Mouse (Mus musculus): ENCODE data around the gene Ngdn. TPM values are rescaled to one million over a fixed set of nuclear protein-coding genes. Genes with fewer than 3 reads are reported as not detected.
A peak's percentile ranks its signal among the peaks of the same experiment; 100 is the strongest.

The Ngdn gene
- polyA plus RNA-seq, 1 experiment from 2014 or later: 95.8 TPM

DNA sequence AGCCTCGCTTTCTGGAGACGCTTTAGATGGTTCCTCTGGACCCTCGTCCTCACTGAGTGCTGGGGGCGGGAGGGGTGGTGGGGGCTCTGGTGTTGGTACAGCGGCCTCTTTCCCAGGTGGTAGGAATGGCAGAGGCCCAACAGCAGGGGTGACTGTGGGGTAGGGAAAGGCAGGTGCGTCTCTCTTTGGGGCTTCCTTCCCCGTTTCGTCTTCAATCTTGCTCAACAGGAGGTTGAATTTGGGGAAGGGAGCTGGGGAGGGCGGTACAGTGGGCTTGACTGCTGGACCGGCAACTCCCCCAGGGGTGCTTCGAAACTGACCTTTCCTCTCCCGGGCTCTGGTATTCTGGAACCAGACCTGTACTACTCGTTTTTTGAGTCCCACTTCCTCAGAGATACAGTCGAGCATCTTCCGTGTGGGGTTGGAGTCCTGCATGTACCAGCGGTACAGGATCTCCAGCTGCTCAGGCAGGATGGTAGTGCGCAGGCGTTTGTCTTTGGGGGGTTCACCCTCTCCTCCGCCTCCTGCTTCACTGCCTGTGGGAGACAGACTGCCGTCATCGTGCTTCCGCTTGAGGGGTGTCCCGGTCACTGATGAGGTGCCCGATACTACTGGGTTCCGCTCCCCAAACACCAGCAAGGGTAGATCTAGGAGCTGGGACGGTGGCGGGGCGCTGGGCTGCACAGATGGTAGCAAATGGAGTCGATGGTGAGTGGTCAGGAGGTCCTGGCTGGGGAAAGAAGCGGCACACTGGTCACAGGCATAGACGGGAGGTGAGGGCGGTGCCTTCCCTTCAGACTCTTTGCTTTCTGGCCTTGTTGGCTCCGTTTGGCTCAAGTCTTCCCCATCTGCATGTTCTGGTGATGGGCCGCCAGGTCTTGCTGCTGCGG, 49.5 kb downstream of the Ngdn start:
- DNase-seq (ENCODE audit: low spot score): no peak
- H3K27ac ChIP-seq (ENCODE audit: low read depth, low read length): no peak overlapping the region
- peaks cover 6% of the 10 kb centered on the region; the same call in 1 of the 2 replicates for H3K36me3 ChIP-seq (ENCODE audit: control insufficient read depth, insufficient read depth, low read length)
- ATAC-seq (replicated peaks; ENCODE audit: low FRiP score): no peak
- WGBS: 84% methylated on average over 35 of the region's 35 CpGs
- H3K9me3 ChIP-seq (ENCODE audit: control insufficient read depth, low read length): no peaks in the 10 kb centered on the region
- H3K4me3 ChIP-seq (ENCODE audit: low read depth, low read length): no peak overlapping the region
- H3K9ac ChIP-seq (ENCODE audit: low read length): no peak overlapping the region
- peaks cover 7% of the 10 kb centered on the region for H3K4me1 ChIP-seq (replicated peaks; ENCODE audit: control insufficient read depth, insufficient read depth, low read length)
- no peaks in the 10 kb centered on the region for H3K27me3 ChIP-seq (ENCODE audit: control insufficient read depth, insufficient read depth, low read length)
- no peak overlapping the region for H3K4me2 ChIP-seq (ENCODE audit: low read depth, low read length, severe bottlenecking)

DNA sequence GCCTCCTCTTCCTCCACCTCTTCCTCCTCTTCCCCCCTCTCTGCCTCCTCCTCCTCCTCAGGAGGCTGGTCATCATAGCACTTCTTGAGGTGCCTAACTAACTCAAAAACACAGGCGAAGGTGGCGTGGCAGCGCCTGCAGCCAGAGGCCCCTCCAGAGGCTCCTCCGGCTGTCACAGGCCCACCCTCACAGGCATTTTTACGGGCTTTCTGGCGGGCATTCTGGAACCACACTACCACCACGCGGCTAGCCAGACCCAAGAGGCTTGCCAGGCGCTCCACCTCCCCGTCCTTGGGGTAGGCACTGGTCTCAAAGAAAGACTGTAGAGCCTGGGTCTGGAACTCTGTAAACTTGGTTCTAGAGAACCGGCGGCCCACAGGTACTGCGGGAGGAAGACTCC, 50.1 kb downstream of the Ngdn start:
- Histone ChIP-seq H3K9ac (ENCODE audit: low read length) (no peak overlapping the region), H3K4me3 (ENCODE audit: low read depth, low read length) (no peak overlapping the region), H3K4me1 (replicated peaks; ENCODE audit: control insufficient read depth, insufficient read depth, low read length) (peaks cover 5% of the 10 kb centered on the region), H3K4me2 (ENCODE audit: low read depth, low read length, severe bottlenecking) (no peak overlapping the region), H3K27ac (ENCODE audit: low read depth, low read length) (no peak overlapping the region), H3K9me3 (ENCODE audit: control insufficient read depth, low read length) (no peaks in the 10 kb centered on the region), H3K27me3 (ENCODE audit: control insufficient read depth, insufficient read depth, low read length) (no peaks in the 10 kb centered on the region), H3K36me3 (ENCODE audit: control insufficient read depth, insufficient read depth, low read length) (peaks cover 6% of the 10 kb centered on the region; the same call in 1 of the 2 replicates)
- DNase-seq (ENCODE audit: low spot score): no peak
- WGBS: 91% methylated on average over 13 of the region's 13 CpGs
- ATAC-seq (replicated peaks; ENCODE audit: low FRiP score): no peak

- Histone ChIP-seq H3K4me3 (ENCODE audit: low read depth, low read length) (no peak overlapping the region), H3K4me2 (ENCODE audit: low read depth, low read length, severe bottlenecking) (no peak overlapping the region), H3K27ac (ENCODE audit: low read depth, low read length) (no peak overlapping the region), H3K36me3 (ENCODE audit: control insufficient read depth, insufficient read depth, low read length) (peaks cover 6% of the 10 kb centered on the region; the same call in 1 of the 2 replicates), H3K9me3 (ENCODE audit: control insufficient read depth, low read length) (no peaks in the 10 kb centered on the region), H3K9ac (ENCODE audit: low read length) (no peak overlapping the region), H3K4me1 (replicated peaks; ENCODE audit: control insufficient read depth, insufficient read depth, low read length) (peaks cover 5% of the 10 kb centered on the region), H3K27me3 (ENCODE audit: control insufficient read depth, insufficient read depth, low read length) (no peaks in the 10 kb centered on the region)
- 89% methylated on average over 8 of the region's 8 CpGs for WGBS
- DNase-seq (ENCODE audit: low spot score) (no peak), ATAC-seq (replicated peaks; ENCODE audit: low FRiP score) (no peak)
These were observed 50.8 kb downstream of the Ngdn start for GRCm38 (mm10) chr14:55066042-55066441.

DNA sequence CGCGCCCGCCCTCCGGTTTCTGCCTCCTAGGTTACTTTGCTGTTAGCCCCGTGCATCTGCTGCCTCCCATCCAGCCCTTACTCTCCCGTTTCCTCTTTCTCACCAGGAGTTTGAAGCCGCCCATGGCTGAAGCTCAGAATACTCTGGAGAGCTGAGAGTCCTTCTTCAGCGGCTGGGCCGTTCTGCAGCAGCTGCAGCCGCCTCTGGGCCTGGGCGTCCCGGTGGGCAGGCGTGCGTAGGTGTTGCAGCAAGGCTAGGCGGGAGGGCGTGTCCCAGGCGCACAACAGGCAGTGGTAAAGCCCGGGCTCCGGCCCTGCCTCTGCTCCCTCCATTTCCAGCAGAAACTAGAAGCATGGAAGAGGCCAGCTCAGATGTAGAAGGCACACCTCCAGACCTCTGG, 56.5 kb downstream of the Ngdn start:
- no peak overlapping the region for H3K4me3 ChIP-seq (ENCODE audit: low read depth, low read length)
- no peak overlapping the region for H3K4me2 ChIP-seq (ENCODE audit: low read depth, low read length, severe bottlenecking)
- no peaks in the 10 kb centered on the region; the same call in 1 of the 2 replicates for H3K4me1 ChIP-seq (replicated peaks; ENCODE audit: control insufficient read depth, insufficient read depth, low read length)
- no peaks in the 10 kb centered on the region for H3K9me3 ChIP-seq (ENCODE audit: control insufficient read depth, low read length)
- DNase-seq (ENCODE audit: low spot score) (no peak), ATAC-seq (replicated peaks; ENCODE audit: low FRiP score) (no peak)
- H3K27ac ChIP-seq (ENCODE audit: low read depth, low read length): no peak overlapping the region
- no peaks in the 10 kb centered on the region; the same call in 1 of the 2 replicates for H3K27me3 ChIP-seq (ENCODE audit: control insufficient read depth, insufficient read depth, low read length)
- 32% methylated on average over 19 of the region's 19 CpGs for whole genome bisulfite sequencing
- peaks cover under 1% of the 10 kb centered on the region; the same call in 1 of the 2 replicates for H3K36me3 ChIP-seq (ENCODE audit: control insufficient read depth, insufficient read depth, low read length)
- no peak overlapping the region; the same call in 1 of the 2 replicates for H3K9ac ChIP-seq (ENCODE audit: low read length)

MicroRNAs within 50 kb of the gene (microRNA counts, 519-probe panel; counts per million panel counts)
- 31.2 counts per million for microRNA mmu-miR-208b

Small RNA genes lying within 50 kb of the gene (microRNA-seq; reads per million reads assigned to microRNA genes)
- 206 reads per million, percentile 44 among the genes with 10 or more reads in this experiment for gene Mir208b (ENCODE audit: insufficient number of aligned reads)

Other genes with a start within 250 kb of the Ngdn start
- 1.5 and 2.1 TPM in 2 replicates for gene Slc7a8, start 233.5 kb upstream of the Ngdn start, polyA plus RNA-seq (2014; fragmentation: Nextera tagmentation; extraction: Ambion mirVana)
- not detected in 2 replicates for gene Rnf212b, start 201.3 kb upstream of the Ngdn start, polyA plus RNA-seq (2014; fragmentation: Nextera tagmentation; extraction: Ambion mirVana)
- 15.7 and 16.1 TPM in 2 replicates for gene Homez, start 144.5 kb upstream of the Ngdn start, polyA plus RNA-seq (2014; fragmentation: Nextera tagmentation; extraction: Ambion mirVana)
- gene Ppp1r3e, start 137.9 kb upstream of the Ngdn start, polyA plus RNA-seq (2014; fragmentation: Nextera tagmentation; extraction: Ambion mirVana): 0.69 and 1.4 TPM in 2 replicates
- gene Bcl2l2, start 132.1 kb upstream of the Ngdn start, polyA plus RNA-seq (2014; fragmentation: Nextera tagmentation; extraction: Ambion mirVana): 3.1 and 3.2 TPM in 2 replicates
- not detected in 2 replicates for gene Gm20521, start 132.0 kb upstream of the Ngdn start, polyA plus RNA-seq (2014; fragmentation: Nextera tagmentation; extraction: Ambion mirVana)
- gene Pabpn1, start 123.0 kb upstream of the Ngdn start, polyA plus RNA-seq (2014; fragmentation: Nextera tagmentation; extraction: Ambion mirVana): 182 and 221 TPM in 2 replicates
- 44.4 and 51.8 TPM in 2 replicates for gene Slc22a17, start 102.3 kb upstream of the Ngdn start, polyA plus RNA-seq (2014; fragmentation: Nextera tagmentation; extraction: Ambion mirVana)
- 39.4 and 41.8 TPM in 2 replicates for gene Efs, start 89.3 kb upstream of the Ngdn start, polyA plus RNA-seq (2014; fragmentation: Nextera tagmentation; extraction: Ambion mirVana)
- not detected in 2 replicates for gene Il25, start 82.8 kb upstream of the Ngdn start, polyA plus RNA-seq (2014; fragmentation: Nextera tagmentation; extraction: Ambion mirVana)
- gene Cmtm5, start 79.2 kb upstream of the Ngdn start, polyA plus RNA-seq (2014; fragmentation: Nextera tagmentation; extraction: Ambion mirVana): 0.69 TPM in 1 of 2 replicates, not detected in the other
- 0.32 TPM in 1 of 2 replicates, not detected in the other for gene Myh6, start 48.5 kb upstream of the Ngdn start, polyA plus RNA-seq (2014; fragmentation: Nextera tagmentation; extraction: Ambion mirVana)
- gene Gm17428, start 38.5 kb upstream of the Ngdn start, polyA plus RNA-seq (2014; fragmentation: Nextera tagmentation; extraction: Ambion mirVana): not detected in 2 replicates
- gene Myh7, start 20.8 kb upstream of the Ngdn start, polyA plus RNA-seq (2014; fragmentation: Nextera tagmentation; extraction: Ambion mirVana): 0.11 and 0.52 TPM in 2 replicates
- 15.9 TPM in 2 replicates for gene Zfhx2, start 76.9 kb downstream of the Ngdn start, polyA plus RNA-seq (2014; fragmentation: Nextera tagmentation; extraction: Ambion mirVana)
- gene Thtpa, start 79.3 kb downstream of the Ngdn start, polyA plus RNA-seq (2014; fragmentation: Nextera tagmentation; extraction: Ambion mirVana): 28.6 and 31.1 TPM in 2 replicates
- 13.9 and 14.8 TPM in 2 replicates for gene Ap1g2, start 91.1 kb downstream of the Ngdn start, polyA plus RNA-seq (2014; fragmentation: Nextera tagmentation; extraction: Ambion mirVana)
- gene Jph4, start 101.5 kb downstream of the Ngdn start, polyA plus RNA-seq (2014; fragmentation: Nextera tagmentation; extraction: Ambion mirVana): 2.9 and 3.7 TPM in 2 replicates
- gene Dhrs2, start 206.6 kb downstream of the Ngdn start, polyA plus RNA-seq (2014; fragmentation: Nextera tagmentation; extraction: Ambion mirVana): not detected in 2 replicates

All from forebrain, embryonic 11.5 days (tissue).